Mouse (Mus musculus): Measurements from ENCODE around the gene Eno2. TPM values are rescaled to one million over a fixed set of nuclear protein-coding genes. Genes with fewer than 3 reads are reported as not detected.
"Not testable (repeated sequence)": the region's sequence is repeated elsewhere in the genome, so short reads cannot be mapped to it uniquely, and the experiment has no call there.

The Eno2 gene
- polyA plus RNA-seq, 1 experiment: 5.3 TPM

GRCm38 (mm10) chr6:124805341-124806321 is 36.2 kb upstream of the Eno2 start:
- no peak for DNase-seq (ENCODE audit: low read depth)

GRCm38 (mm10) chr6:124804341-124804740 is 34.9 kb upstream of the Eno2 start:
- DNase-seq (ENCODE audit: low read depth): no peak

- not testable (repeated sequence) for DNase-seq (ENCODE audit: low read depth)
Observed at GRCm38 (mm10) chr6:124803691-124804090, 34.2 kb upstream of the Eno2 start.

- DNase-seq (ENCODE audit: low read depth): no peak
Observed at GRCm38 (mm10) chr6:124803061-124803460, 33.6 kb upstream of the Eno2 start.

GRCm38 (mm10) chr6:124802400-124802799 is 32.9 kb upstream of the Eno2 start:
- DNase-seq (ENCODE audit: low read depth): not testable (repeated sequence)

GRCm38 (mm10) chr6:124796200-124796599 is 26.7 kb upstream of the Eno2 start:
- DNase-seq (ENCODE audit: low read depth): no peak

GRCm38 (mm10) chr6:124795781-124796180 is 26.3 kb upstream of the Eno2 start:
- DNase-seq (ENCODE audit: low read depth): no peak

GRCm38 (mm10) chr6:124791911-124792310 is 22.4 kb upstream of the Eno2 start:
- DNase-seq (ENCODE audit: low read depth): no peak

GRCm38 (mm10) chr6:124790121-124790520 is 20.6 kb upstream of the Eno2 start:
- DNase-seq (ENCODE audit: low read depth): no peak

- DNase-seq (ENCODE audit: low read depth): no peak
Observed at GRCm38 (mm10) chr6:124789519-124789918, 20.0 kb upstream of the Eno2 start.

- no peak for DNase-seq (ENCODE audit: low read depth)
Observed at GRCm38 (mm10) chr6:124787722-124788121, 18.2 kb upstream of the Eno2 start.

- no peak for DNase-seq (ENCODE audit: low read depth)
Observed at GRCm38 (mm10) chr6:124786756-124787420, 17.4 kb upstream of the Eno2 start.

GRCm38 (mm10) chr6:124782436-124782835 is 13.0 kb upstream of the Eno2 start:
- DNase-seq (ENCODE audit: low read depth): no peak

- no peak for DNase-seq (ENCODE audit: low read depth)
Observed at GRCm38 (mm10) chr6:124780917-124781316, 11.4 kb upstream of the Eno2 start.

- DNase-seq (ENCODE audit: low read depth): no peak
Observed at GRCm38 (mm10) chr6:124779984-124780416, 10.5 kb upstream of the Eno2 start.

GRCm38 (mm10) chr6:124779222-124779983 is 9.9 kb upstream of the Eno2 start, which contains the start of gene Lrrc23:
Lrrc23 (minus strand) TSS chr6:124779727.
- no peak for DNase-seq (ENCODE audit: low read depth)

GRCm38 (mm10) chr6:124770511-124770910 is 1.0 kb upstream of the Eno2 start:
- DNase-seq (ENCODE audit: low read depth): no peak

- no peak for DNase-seq (ENCODE audit: low read depth)
Observed at GRCm38 (mm10) chr6:124770013-124770412, 540 bp upstream of the Eno2 start.

- no peak for DNase-seq (ENCODE audit: low read depth)
Observed at GRCm38 (mm10) chr6:124768704-124769044, 799 bp downstream of the Eno2 start.

GRCm38 (mm10) chr6:124767920-124768703 is 1.4 kb downstream of the Eno2 start:
- no peak for DNase-seq (ENCODE audit: low read depth)

GRCm38 (mm10) chr6:124767536-124767919 is 1.9 kb downstream of the Eno2 start:
- DNase-seq (ENCODE audit: low read depth): no peak

All from gonadal fat pad, adult 2 months (tissue).